Mouse (Mus musculus) embryonic stem cell, embryonic (primary cell): ENCODE measurements around the gene Tex13c2.

ENCODE experiments used
- CTCF ChIA-PET, 4 experiments: fragments of 300-600 bp in 2 of 4; fragments of 350-600 bp in 2 of 4; sonication (Branson Sonifier 250); formaldehyde crosslinking; loops; one replicate each; lab custom pipeline; 2022; ENCODE audit warnings: inconsistent platforms in 2 of 4; lab: Charles Lee
- POLR2A ChIA-PET, 4 experiments: fragments of 300-600 bp in 2 of 4; fragments of 350-600 bp in 2 of 4; sonication (Branson Sonifier 250); formaldehyde crosslinking; loops; one replicate each; lab custom pipeline; 2022; ENCODE audit warnings: antibody characterized with exemption in 4 of 4, inconsistent platforms in 1 of 4; lab: Charles Lee

The Tex13c2 gene

GRCm38 (mm10) chrX:42489446-42489845, at the start of gene Tex13c2:
Gene Tex13c2 (plus strand): TSS chrX:42489691.
- CTCF ChIA-PET = interaction anchor here in 1 of 4 experiments (0.6 to 1.1 kb wide), 2 partner anchors 90 to 150 kb away, joined by 4 to 10 read pairs; no protein-coding TSS in a partner anchor
- POLR2A ChIA-PET = no interaction called here

GRCm38 (mm10) chrX:42450305-42450704, 39.2 kb upstream of the Tex13c2 start:
- ChIA-PET POLR2A (no interaction called here), CTCF (no interaction called here)

DNA sequence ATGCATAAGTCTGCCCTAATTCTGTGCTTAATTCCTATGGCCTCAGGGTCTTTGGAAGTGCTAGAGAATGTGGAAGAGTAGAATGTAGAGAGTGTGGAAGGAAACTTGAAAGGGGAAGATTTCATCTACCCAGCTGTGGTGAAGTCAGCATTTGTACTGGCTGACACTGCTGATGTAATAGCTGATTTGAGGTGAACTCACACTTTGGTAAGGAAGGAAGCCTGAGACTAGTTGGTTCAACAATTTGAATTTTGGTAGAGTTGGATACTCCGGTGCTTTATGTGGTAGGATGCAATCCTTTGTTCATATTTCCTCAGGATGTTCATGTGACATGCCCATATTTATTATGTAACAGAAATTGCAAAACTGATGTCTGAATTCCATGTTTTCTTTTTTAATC, 36.5 kb upstream of the Tex13c2 start:
- ChIA-PET POLR2A (no interaction called here), CTCF (no interaction called here)

- ChIA-PET POLR2A (no interaction called here), CTCF (no interaction called here)
Measured at GRCm38 (mm10) chrX:42454533-42454932, 35.0 kb upstream of the Tex13c2 start.

DNA sequence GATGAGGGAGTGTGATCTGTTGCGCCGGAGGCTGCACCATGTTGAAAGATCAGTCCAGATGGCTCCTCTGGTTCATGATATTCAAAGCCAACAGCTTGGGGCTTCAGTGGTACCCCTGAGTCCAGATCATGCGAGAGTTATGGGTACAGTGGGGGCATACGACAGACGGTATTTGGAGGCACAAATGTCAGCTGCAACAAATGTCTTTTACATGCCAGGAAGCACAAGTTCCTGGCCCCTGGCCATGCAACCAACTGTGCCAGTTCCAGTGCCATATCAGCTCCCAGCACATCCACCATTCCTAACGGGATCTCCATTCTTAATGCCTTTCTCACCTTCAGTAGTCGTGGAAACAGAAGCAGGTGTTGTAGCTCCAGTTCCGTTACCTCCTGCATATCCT, 845 bp downstream of the Tex13c2 start:
- ChIA-PET POLR2A (no interaction called here), CTCF (no interaction called here)

- CTCF ChIA-PET = no interaction called here
- POLR2A ChIA-PET = no interaction called here
Measured at GRCm38 (mm10) chrX:42500538-42500937, 11.0 kb downstream of the Tex13c2 start.

DNA sequence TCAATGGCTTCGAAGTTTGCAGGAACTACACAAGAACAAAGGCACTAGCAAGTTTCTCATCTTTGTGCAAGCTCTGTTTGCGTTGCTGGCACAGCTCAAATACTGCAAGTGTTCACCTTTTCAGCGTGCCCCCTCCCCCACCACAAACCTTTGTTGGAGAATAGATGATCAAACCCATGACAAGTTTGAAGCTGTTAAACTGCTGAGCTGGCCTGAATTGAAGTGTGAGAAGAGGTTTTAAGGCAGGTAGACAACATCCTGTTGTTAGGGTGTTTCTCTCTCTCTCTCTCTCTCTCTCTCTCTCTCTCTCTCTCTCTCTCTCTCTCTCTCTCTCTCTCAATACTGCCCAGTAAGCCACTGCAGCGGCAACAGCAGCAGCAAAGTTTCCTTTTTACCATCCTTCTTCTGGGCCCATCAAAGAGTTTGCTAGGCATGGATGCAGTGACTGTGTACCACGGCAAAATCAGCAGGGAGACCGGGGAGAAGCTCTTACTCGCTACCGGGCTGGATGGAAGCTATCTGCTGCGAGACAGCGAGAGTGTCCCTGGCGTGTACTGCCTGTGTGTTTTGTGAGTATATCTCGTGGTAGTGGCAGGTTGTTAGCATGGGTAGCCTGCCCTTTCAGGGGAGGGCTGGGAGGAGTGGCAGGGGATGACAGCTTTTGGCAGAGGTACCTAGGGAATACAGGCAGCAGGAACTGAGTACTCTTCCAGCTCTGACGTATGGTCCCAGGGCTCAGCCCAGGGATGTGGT, 13.0 kb downstream of the Tex13c2 start, which contains the start of gene Sh2d1a:
Sh2d1a (plus strand) TSS at position 163 of the 753 bp plus-strand sequence.
- POLR2A ChIA-PET = no interaction called here
- CTCF ChIA-PET = no interaction called here

GRCm38 (mm10) chrX:42511105-42511504, 21.6 kb downstream of the Tex13c2 start:
- POLR2A ChIA-PET = no interaction called here

DNA sequence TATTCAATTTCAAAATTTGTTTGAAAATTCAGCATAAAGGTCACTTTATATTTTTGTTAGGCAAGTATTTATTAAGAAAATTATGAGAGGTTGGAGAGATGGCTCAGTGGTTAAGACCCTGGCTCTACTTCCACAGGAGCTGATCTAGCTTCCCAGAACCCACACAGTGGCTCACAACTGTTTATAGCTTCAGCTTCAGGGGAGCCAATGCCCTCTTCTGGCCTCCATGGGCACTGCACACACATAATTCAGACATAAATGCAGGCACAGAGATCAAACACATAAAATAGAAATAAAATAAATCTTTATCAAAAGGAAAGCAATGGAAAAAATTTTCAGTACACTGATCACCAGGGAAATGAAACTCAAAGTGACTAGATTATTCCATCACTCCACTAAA, 23.1 kb downstream of the Tex13c2 start:
- ChIA-PET CTCF (interaction anchor here in 3 of 4 experiments (0.9 to 1.7 kb wide), 4 partner anchors 113 to 364 kb away, joined by 3 to 13 read pairs (median 4); no protein-coding TSS in a partner anchor), POLR2A (interaction anchor here in 1 of 4 experiments (0.6 kb wide), 1 partner anchor 621 kb away, joined by 8 read pairs; no protein-coding TSS in a partner anchor)

More at GRCm38 (mm10) chrX:42511105-42511504, 21.6 kb downstream of the Tex13c2 start:
- CTCF ChIA-PET = interaction anchor here in 1 of 4 experiments (1.0 kb wide), 1 partner anchor 129 kb away, joined by 3 read pairs; no protein-coding TSS in a partner anchor

- ChIA-PET POLR2A (interaction anchor here in 1 of 4 experiments (0.5 kb wide), 1 partner anchor 1062 kb away, joined by 3 read pairs; no protein-coding TSS in a partner anchor), CTCF (no interaction called here)
Measured at GRCm38 (mm10) chrX:42522868-42523267, 33.4 kb downstream of the Tex13c2 start.

DNA sequence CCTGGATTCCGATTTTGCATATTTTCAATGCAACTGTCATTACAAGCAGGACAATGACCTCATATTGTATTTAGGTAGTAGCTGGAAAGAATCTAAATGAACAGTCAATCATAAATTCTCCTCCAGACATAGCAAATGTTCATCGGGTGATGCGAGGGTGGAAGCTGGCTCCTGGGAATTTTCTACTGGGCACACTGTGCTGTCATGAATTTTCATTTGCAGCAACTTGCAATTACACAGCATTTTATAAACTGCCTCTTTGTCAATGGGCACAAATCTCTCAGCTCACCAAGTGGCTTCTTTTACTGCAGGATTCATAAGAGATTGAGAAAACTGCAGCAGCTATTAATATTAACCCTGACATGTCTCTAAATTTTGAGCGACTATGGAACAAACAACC, 41.2 kb downstream of the Tex13c2 start:
- ChIA-PET CTCF (no interaction called here), POLR2A (no interaction called here)

- CTCF ChIA-PET = no interaction called here
- POLR2A ChIA-PET = interaction anchor here in 1 of 4 experiments (0.6 kb wide), 1 partner anchor 66 kb away, joined by 4 read pairs; no protein-coding TSS in a partner anchor
Measured at GRCm38 (mm10) chrX:42540030-42540755, 50.7 kb downstream of the Tex13c2 start.

GRCm38 (mm10) chrX:42540756-42541053, 51.2 kb downstream of the Tex13c2 start:
- CTCF ChIA-PET = no interaction called here
- POLR2A ChIA-PET = no interaction called here
